Mouse (Mus musculus) E14TG2a.4 (cell line): Measurements from ENCODE around the gene Adgrf3.
"Not testable (repeated sequence)": the region's sequence is repeated elsewhere in the genome, so short reads cannot be mapped to it uniquely, and the experiment has no call there.

Source experiments
- H3K27me3 ChIP-seq: 2 replicates; pipeline ENCODE4 v1.6.1; 2014; ENCODE audit warnings: low read length, control low read depth; ENCODE audit not compliant: insufficient read depth
- H3K36me3 ChIP-seq: 2 replicates; pipeline ENCODE4 v1.6.1; 2014; ENCODE audit warnings: low read length, control low read depth; ENCODE audit not compliant: insufficient read depth
- H3K4me1 ChIP-seq: replicated peaks from 2 replicates; pipeline ENCODE4 v1.6.1; 2014; ENCODE audit warnings: low read depth, low read length, control low read depth
- H3K4me3 ChIP-seq: replicated peaks from 2 replicates; pipeline ENCODE4 v1.5.1; 2014; ENCODE audit warnings: mild to moderate bottlenecking, low read length
- H3K9me3 ChIP-seq: 2 replicates; pipeline ENCODE4 v1.6.1; 2014; ENCODE audit warnings: low read length, control low read depth
- CTCF ChIP-seq: conservative IDR thresholded peaks from 2 replicates; pipeline ENCODE4 v1.5.1; 2014; ENCODE audit warnings: low read length
- NANOG ChIP-seq: IDR thresholded peaks from 2 replicates; pipeline ENCODE4 v1.6.1; 2014; ENCODE audit warnings: borderline replicate concordance, low read length, mixed read lengths
- POU5F1 ChIP-seq: IDR thresholded peaks from 2 replicates; pipeline ENCODE4 v1.6.1; 2014; ENCODE audit warnings: low read length, borderline replicate concordance

Adgrf3 gene

GRCm38 (mm10) chr5:30233042-30233441 is 27.5 kb upstream of the Adgrf3 start:
- Histone ChIP-seq H3K36me3 (no peaks in the 10 kb centered on the region), H3K4me3 (peak overlapping the region; percentile 81), H3K9me3 (peaks cover 25% of the 10 kb centered on the region), H3K4me1 (peaks cover 11% of the 10 kb centered on the region; the same call in 1 of the 2 replicates), H3K27me3 (peaks cover 17% of the 10 kb centered on the region)
- TF ChIP-seq NANOG = no peak
- no peak for TF ChIP-seq POU5F1
- TF ChIP-seq CTCF = no peak

- peaks cover 25% of the 10 kb centered on the region for H3K9me3 ChIP-seq
- TF ChIP-seq POU5F1 (no peak), NANOG (no peak), CTCF (no peak)
- peaks cover 11% of the 10 kb centered on the region; the same call in 1 of the 2 replicates for H3K4me1 ChIP-seq
- H3K27me3 ChIP-seq = peaks cover 17% of the 10 kb centered on the region
- peak within 1 kb of the TSS; percentile 81 for H3K4me3 ChIP-seq
- H3K36me3 ChIP-seq = no peaks in the 10 kb centered on the region
These were observed 26.9 kb upstream of the Adgrf3 start, which contains the start of gene Selenoi for GRCm38 (mm10) chr5:30232271-30232971. TSS of gene Selenoi (plus strand) at chr5:30232581.

GRCm38 (mm10) chr5:30231891-30232270 is 26.4 kb upstream of the Adgrf3 start:
- TF ChIP-seq NANOG (no peak), POU5F1 (no peak), CTCF (no peak)

DNA sequence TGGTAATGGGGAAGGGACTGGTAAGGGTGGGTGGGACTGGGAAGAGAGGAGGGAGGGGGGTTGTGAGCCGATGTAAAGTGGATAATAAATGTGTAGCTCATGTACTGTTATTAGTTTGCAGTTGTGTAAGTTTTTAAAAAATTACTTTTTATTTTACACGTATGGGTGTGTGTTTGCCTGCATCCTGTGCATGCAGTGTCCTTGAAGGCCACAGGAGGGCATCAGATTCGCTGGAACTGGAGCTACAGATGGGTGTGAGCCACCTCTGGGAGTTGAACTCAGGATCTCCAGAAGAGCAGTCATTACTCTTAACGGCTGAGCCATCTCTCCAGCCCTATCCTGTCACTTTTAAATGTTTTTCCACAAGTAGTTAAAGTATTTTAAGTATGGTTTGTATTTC is 25.4 kb upstream of the Adgrf3 start:
- Histone ChIP-seq H3K27me3 (peaks cover 17% of the 10 kb centered on the region), H3K4me1 (peaks cover 11% of the 10 kb centered on the region; the same call in 1 of the 2 replicates), H3K9me3 (peaks cover 29% of the 10 kb centered on the region), H3K36me3 (no peaks in the 10 kb centered on the region), H3K4me3 (no peak overlapping the region)
- TF ChIP-seq NANOG (no peak), POU5F1 (no peak), CTCF (no peak)

More at GRCm38 (mm10) chr5:30231891-30232270, 26.4 kb upstream of the Adgrf3 start:
- Histone ChIP-seq H3K9me3 (peaks cover 25% of the 10 kb centered on the region), H3K27me3 (peaks cover 17% of the 10 kb centered on the region), H3K36me3 (no peaks in the 10 kb centered on the region), H3K4me3 (peak overlapping the region; percentile 81), H3K4me1 (peaks cover 11% of the 10 kb centered on the region; the same call in 1 of the 2 replicates)

- no peaks in the 10 kb centered on the region for H3K4me1 ChIP-seq
- TF ChIP-seq POU5F1 (no peak), NANOG (no peak), CTCF (no peak)
- no peaks in the 10 kb centered on the region for H3K27me3 ChIP-seq
- peaks cover 41% of the 10 kb centered on the region for H3K9me3 ChIP-seq
- no peaks in the 10 kb centered on the region for H3K36me3 ChIP-seq
- no peak overlapping the region for H3K4me3 ChIP-seq
These were observed 17.2 kb upstream of the Adgrf3 start for GRCm38 (mm10) chr5:30222681-30223080.

DNA sequence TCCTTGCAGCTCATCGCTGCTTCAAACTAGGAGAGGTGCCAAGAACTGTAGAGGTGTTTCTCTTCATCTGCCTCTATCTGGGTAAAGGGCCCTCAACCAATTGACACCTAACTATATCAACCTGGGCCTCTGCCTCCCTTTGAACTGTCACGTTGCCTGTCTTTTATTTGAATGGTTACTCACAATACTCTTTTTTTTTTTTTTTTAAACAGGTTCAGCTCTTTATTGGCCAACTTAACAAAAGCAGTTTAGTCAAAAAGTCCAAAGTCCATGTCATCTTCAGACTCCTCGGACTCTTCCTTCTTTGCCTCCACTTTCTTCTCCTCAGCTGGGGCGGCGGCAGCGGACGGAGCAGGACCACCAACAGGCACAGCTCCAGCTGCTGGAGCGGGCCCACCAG is 15.1 kb upstream of the Adgrf3 start:
- Histone ChIP-seq H3K4me3 (no peak overlapping the region), H3K4me1 (no peaks in the 10 kb centered on the region), H3K9me3 (peaks cover 36% of the 10 kb centered on the region), H3K27me3 (peaks cover 5% of the 10 kb centered on the region; the same call in 1 of the 2 replicates), H3K36me3 (no peaks in the 10 kb centered on the region)
- TF ChIP-seq CTCF (no peak), NANOG (no peak), POU5F1 (no peak)

DNA sequence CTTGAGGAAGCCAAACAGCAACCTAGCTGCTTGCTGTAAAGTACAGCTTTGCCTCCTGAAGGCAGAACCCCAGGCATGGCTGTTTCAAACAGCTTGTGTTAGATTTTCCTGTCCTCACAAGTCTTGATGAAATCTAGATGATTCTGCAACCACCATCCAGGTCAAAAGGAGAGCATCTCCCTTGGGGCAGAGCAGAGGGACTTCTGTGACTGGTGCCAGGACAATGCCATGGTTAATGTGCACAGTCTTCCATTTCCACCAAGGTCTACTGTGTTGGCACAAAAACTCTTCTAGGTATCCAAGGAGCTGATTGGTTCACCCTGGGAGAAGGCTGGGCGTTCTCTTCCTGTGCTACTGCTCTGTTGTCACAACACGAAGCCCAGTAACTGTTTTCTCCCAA is 14.2 kb upstream of the Adgrf3 start:
- Histone ChIP-seq H3K4me1 (no peaks in the 10 kb centered on the region), H3K4me3 (no peak overlapping the region), H3K9me3 (peaks cover 36% of the 10 kb centered on the region), H3K36me3 (no peaks in the 10 kb centered on the region), H3K27me3 (peaks cover 6% of the 10 kb centered on the region; the same call in 1 of the 2 replicates)
- TF ChIP-seq CTCF (no peak), NANOG (no peak), POU5F1 (no peak)

GRCm38 (mm10) chr5:30215970-30216369 is 10.4 kb upstream of the Adgrf3 start:
- TF ChIP-seq POU5F1 = no peak
- no peak for TF ChIP-seq CTCF
- no peak for TF ChIP-seq NANOG

GRCm38 (mm10) chr5:30214889-30215288 is 9.4 kb upstream of the Adgrf3 start:
- H3K9me3 ChIP-seq = peaks cover 5% of the 10 kb centered on the region
- no peaks in the 10 kb centered on the region for H3K36me3 ChIP-seq
- H3K4me3 ChIP-seq = no peak overlapping the region
- no peaks in the 10 kb centered on the region for H3K4me1 ChIP-seq
- no peak for TF ChIP-seq NANOG
- peak; percentile 40 for TF ChIP-seq CTCF
- no peak for TF ChIP-seq POU5F1
- H3K27me3 ChIP-seq = peaks cover 6% of the 10 kb centered on the region; the same call in 1 of the 2 replicates

More at GRCm38 (mm10) chr5:30215970-30216369, 10.4 kb upstream of the Adgrf3 start:
- Histone ChIP-seq H3K4me3 (no peak overlapping the region), H3K27me3 (peaks cover 6% of the 10 kb centered on the region; the same call in 1 of the 2 replicates), H3K4me1 (no peaks in the 10 kb centered on the region), H3K36me3 (no peaks in the 10 kb centered on the region), H3K9me3 (peaks cover 16% of the 10 kb centered on the region)

DNA sequence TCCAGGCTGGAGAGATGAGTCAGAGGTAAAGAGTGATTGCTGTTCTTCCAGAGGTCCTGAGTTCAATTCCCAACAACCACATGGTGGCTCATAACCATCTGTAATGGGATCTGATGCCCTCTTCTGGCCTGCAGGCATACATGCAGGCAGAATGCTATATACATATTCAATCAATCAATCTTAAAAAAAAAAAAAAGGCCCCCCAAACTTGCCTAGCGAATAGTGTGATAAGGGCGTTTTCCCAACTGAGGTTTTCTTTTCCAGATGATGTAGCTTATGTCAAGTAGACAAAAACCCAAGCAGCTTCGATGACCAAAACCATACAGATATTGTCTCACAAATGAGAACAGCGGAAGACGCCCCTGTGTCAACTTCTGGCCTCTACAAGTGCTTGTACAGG is 5.2 kb upstream of the Adgrf3 start:
- H3K9me3 ChIP-seq, H3K4me1 ChIP-seq: not testable (repeated sequence)

More for the DNA sequence above, 5.2 kb upstream of the Adgrf3 start:
- not testable (repeated sequence) for H3K36me3 ChIP-seq, H3K4me3 ChIP-seq, H3K27me3 ChIP-seq
